Mouse (Mus musculus): Measurements from ENCODE around the gene Dtnb.

DNA sequence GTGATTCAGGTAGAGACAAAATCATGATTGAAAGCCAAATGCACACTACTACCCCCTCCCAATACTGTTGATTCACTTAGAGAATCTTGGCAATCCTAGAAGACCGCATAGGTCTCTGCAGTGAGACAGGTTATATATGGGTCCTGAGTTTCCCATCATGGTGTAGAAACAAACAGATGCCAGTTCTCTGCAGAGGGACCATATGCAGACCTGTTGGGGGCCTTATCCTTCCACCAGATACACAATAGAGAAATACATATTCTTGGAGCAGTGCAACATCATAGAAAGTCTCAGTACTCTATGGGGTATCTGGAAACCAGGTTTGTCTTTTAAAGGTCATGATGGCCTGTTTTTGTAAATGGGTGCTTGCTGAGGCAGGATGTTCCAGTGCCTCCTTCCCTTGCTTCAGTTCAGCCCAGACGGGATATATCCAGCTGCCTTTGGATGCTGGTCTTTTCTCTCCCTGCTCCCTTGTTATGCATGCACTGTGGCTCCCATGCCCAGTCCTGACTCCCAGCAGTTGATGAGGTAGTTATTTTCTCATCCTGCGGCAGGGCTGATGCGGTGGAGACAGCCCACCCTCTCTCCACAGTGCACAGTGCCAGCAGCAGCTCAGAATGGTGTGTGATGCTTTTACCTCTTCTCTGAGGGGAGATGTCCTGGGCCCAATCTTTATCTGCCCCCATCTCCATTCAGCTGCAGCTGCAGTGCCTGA lies 188.9 kb downstream of the Dtnb start:
- no peak for TF ChIP-seq CTCF (IDR thresholded peaks at IDR 0.05; ENCODE audit: low read depth, low read length)
- no peak for TF ChIP-seq TAL1 (conservative IDR thresholded peaks at IDR 0.05; ENCODE audit: low read depth, low read length)
- no peak for TF ChIP-seq GATA2 (IDR thresholded peaks at IDR 0.05; ENCODE audit: borderline replicate concordance, low read depth, low read length)
- TF ChIP-seq POLR2AphosphoS5 (IDR thresholded peaks at IDR 0.05; ENCODE audit: insufficient replicate concordance, low read depth, low read length) = no peak
